Mouse (Mus musculus) small intestine, adult 2 months (tissue): ENCODE measurements at regions not wholly inside any gene's neighbourhood (a gene's known extent, or its start where the extent isn't known, plus 50 kb on each side); places are given as distances from the start of the nearest gene placed in this dataset.

Source experiments
- CTCF ChIP-seq: fragments of 200-500 bp; IDR thresholded peaks from 2 replicates; pipeline ENCODE4 v1.5.1; 2012; ENCODE audit warnings: low read depth, mild to moderate bottlenecking, control low read depth, inconsistent platforms, low read length, moderate library complexity, mixed read lengths; ENCODE audit not compliant: insufficient replicate concordance, insufficient read length; ENCODE audit errors: extremely low read depth
- POLR2A ChIP-seq: fragments of 200-500 bp; IDR thresholded peaks from 2 replicates; pipeline ENCODE4 v1.6.1; 2012; ENCODE audit warnings: low read depth, mild to moderate bottlenecking, control low read depth, inconsistent platforms, low read length, moderate library complexity

DNA sequence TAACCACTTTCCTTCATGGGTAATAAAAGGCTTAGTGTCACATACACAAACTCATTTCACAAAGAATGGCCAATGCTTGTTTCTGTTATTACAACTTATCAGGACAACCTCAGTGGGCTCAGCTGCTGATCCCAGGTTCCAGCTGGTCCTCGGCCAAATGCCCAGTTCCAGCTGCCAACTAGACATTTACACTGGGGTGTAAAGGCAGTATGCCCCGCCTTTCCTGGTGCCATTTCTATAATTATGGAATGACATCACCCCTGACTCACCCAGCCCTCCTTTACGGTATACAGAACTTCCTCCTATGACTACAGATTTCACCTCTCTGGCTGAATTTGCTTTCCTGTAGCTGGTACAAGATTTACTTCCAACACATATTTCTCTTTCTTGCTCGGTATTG is 205.4 kb upstream of the Prok2 start:
- no peak for TF ChIP-seq POLR2A
- no peak for TF ChIP-seq CTCF
